Mouse (Mus musculus) right cerebral cortex, postnatal 36 days (tissue): ENCODE measurements around the gene Olfr584.

Source experiments
- DNase-seq, 2 experiments: peaks; one replicate each; pipeline ENCODE4 v3.0.0; 2022; ENCODE audit warnings: low spot score in 2 of 2, mixed read lengths in 1 of 2

Gene Olfr584

GRCm38 (mm10) chr7:103081585-103081984, at the start of gene Olfr584:
Gene Olfr584 (plus strand): TSS chr7:103081885.
- DNase-seq = no peak

GRCm38 (mm10) chr7:103037724-103038123, 44.0 kb upstream of the Olfr584 start, which contains the start of gene Olfr582:
Gene Olfr582 (plus strand): TSS chr7:103038024.
- DNase-seq = no peak

- DNase-seq = no peak
Observed at GRCm38 (mm10) chr7:103051000-103051399, 30.7 kb upstream of the Olfr584 start, which contains the start of gene Olfr583. Gene Olfr583 (plus strand): TSS chr7:103051300.

- DNase-seq = no peak
Observed at GRCm38 (mm10) chr7:103097420-103097819, 15.7 kb downstream of the Olfr584 start, which contains the start of gene Olfr585. Gene Olfr585 (plus strand): TSS chr7:103097720.

- no peak for DNase-seq
Observed at GRCm38 (mm10) chr7:103119406-103119805, 37.7 kb downstream of the Olfr584 start.

GRCm38 (mm10) chr7:103125538-103125937, 43.9 kb downstream of the Olfr584 start, which contains the start of gene Olfr586:
Gene Olfr586 (minus strand): TSS chr7:103125638.
- no peak for DNase-seq
